24 mouse cellular contexts compared by ENCODE assay signal in the genomic region with DNA sequence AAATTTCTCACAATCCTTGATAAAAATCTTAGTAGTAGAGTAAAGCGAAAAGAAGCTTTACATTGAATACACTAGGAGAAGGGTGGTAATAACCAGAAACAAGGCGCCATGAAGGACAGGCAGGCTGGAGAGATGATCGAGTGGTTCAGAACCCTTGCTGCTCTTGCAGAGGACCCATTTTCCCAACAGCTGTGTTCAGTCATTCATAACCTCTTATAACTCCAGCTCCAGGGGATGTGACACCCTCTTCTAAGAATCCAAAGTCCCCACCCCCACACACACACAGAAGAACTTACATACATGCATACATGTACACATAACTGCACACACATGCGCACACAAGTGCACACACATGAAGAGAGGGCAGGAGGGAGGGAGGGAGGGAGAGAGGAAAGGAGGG.
"Had no signal": no experiment of that assay in that cellular context is flagged by ENCODE, and none has a peak within 500 bp of the region (broad histone marks: within the 10 kb centered on the region; RNA-seq: fewer than 3 reads in every experiment).

No protein-coding gene starts in this region.

- H3K4me2 ChIP-seq: heart, embryonic 11.5 days; heart, embryonic 13.5 days; heart, embryonic 15.5 days; hindbrain, embryonic 13.5 days; hindbrain, embryonic 15.5 days; kidney, embryonic 15.5 days; limb, embryonic 13.5 days; limb, embryonic 15.5 days had no signal

- H3K4me1 ChIP-seq: heart, embryonic 13.5 days; heart, embryonic 15.5 days; hindbrain, embryonic 13.5 days; hindbrain, embryonic 15.5 days; kidney, embryonic 15.5 days; limb, embryonic 13.5 days; limb, embryonic 15.5 days had no signal

- ATAC-seq: forebrain, postnatal 0 days; hindbrain, postnatal 0 days; intestine, embryonic 16.5 days had no signal

- DNase-seq: forebrain, postnatal 0 days; gastrocnemius, postnatal 14 days; gastrocnemius, postnatal 36 days; heart, adult 18-20 months; heart, postnatal 14 days; heart, postnatal 36 days; kidney, adult 11 months; kidney, adult 2 months; kidney, adult 9 months; kidney, postnatal 10 days; kidney, postnatal 25 days; layer of hippocampus, adult 9-11 months; layer of hippocampus, postnatal 36 days; left cerebral cortex, postnatal 4 days had no signal

- H3K36me3 ChIP-seq: heart, embryonic 13.5 days; heart, embryonic 15.5 days; hindbrain, embryonic 13.5 days; hindbrain, embryonic 15.5 days; kidney, embryonic 15.5 days; limb, embryonic 13.5 days; limb, embryonic 15.5 days had no signal

- H3K9ac ChIP-seq: forebrain, postnatal 0 days; heart, embryonic 13.5 days; heart, embryonic 15.5 days; hindbrain, embryonic 13.5 days; hindbrain, embryonic 15.5 days; kidney, embryonic 15.5 days; limb, embryonic 13.5 days; limb, embryonic 15.5 days had no signal

- H3K4me3 ChIP-seq: heart, embryonic 13.5 days; heart, embryonic 15.5 days; hindbrain, embryonic 13.5 days; hindbrain, embryonic 15.5 days; kidney, embryonic 15.5 days; limb, embryonic 13.5 days; limb, embryonic 15.5 days had no signal

- H3K27ac ChIP-seq: heart, embryonic 13.5 days; heart, embryonic 15.5 days; hindbrain, embryonic 13.5 days; hindbrain, embryonic 15.5 days; hindbrain, postnatal 0 days; kidney, embryonic 15.5 days; limb, embryonic 13.5 days; limb, embryonic 15.5 days had no signal

- H3K27me3 ChIP-seq: heart, embryonic 13.5 days; heart, embryonic 15.5 days; hindbrain, embryonic 13.5 days; hindbrain, embryonic 15.5 days; kidney, embryonic 15.5 days; limb, embryonic 13.5 days; limb, embryonic 15.5 days had no signal

- H3K9me3 ChIP-seq: heart, embryonic 13.5 days; heart, embryonic 15.5 days; hindbrain, embryonic 13.5 days; hindbrain, embryonic 15.5 days; kidney, embryonic 15.5 days; limb, embryonic 13.5 days; limb, embryonic 15.5 days had no signal
